Mouse (Mus musculus) CH12F3 (cell line): ENCODE measurements around the gene Gm10945.

Source experiments
- in situ Hi-C: fragments of 300-500 bp; cut with MboI; formaldehyde crosslinking; loops from 2 replicates; pipeline ENCODE4 v1.14.3; 2020; ENCODE audit warnings: low sequenced_read_pairs

Gene Gm10945

DNA sequence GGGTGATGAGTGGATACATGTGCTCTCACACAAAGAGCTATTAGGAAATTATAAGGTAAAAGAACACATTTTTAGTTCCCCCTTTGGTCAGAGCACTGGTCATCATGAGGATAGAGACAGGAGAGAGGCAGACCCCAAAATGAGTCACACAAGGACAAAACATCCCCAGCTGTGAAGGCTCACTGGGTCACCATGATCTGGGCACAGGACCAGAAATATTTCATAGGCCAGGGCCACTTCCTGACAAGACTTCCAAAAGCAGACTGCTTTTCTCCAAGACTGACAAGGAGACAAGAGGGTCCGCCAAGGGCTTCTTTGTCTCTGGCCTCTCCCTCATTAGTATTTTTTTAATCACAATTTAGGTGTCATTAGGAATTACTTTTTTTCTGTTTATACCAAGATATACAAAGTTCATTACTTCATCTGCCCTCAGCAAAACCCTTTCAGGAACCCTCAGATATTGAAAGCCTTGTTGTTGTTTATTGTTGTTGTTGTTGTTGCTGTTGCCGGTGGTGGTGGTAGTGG, at the start of gene Gm10945:
Gm10945 (minus strand) TSS at position 475 of the 525 bp plus-strand sequence.
- in situ Hi-C loops = no loop called here

DNA sequence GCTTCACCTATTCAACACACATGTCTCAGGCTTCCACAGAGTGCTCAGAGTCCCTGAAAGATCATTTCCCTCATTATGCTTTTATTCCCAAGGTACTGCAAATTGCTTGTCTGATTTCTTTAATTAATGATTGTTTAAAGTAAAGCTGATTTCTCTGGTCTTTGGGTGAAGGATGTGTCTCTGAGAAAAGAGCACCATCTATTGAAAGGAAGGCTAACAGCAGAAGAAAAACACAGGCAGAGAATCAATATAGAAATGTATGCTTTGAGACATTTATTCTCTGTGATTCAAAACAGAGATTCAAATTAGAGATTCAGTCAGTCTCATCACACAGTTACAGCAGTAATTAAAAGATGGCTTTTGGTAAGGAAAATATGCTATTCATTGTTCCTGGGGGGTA, 28.7 kb upstream of the Gm10945 start:
- in situ Hi-C loops = no loop called here

DNA sequence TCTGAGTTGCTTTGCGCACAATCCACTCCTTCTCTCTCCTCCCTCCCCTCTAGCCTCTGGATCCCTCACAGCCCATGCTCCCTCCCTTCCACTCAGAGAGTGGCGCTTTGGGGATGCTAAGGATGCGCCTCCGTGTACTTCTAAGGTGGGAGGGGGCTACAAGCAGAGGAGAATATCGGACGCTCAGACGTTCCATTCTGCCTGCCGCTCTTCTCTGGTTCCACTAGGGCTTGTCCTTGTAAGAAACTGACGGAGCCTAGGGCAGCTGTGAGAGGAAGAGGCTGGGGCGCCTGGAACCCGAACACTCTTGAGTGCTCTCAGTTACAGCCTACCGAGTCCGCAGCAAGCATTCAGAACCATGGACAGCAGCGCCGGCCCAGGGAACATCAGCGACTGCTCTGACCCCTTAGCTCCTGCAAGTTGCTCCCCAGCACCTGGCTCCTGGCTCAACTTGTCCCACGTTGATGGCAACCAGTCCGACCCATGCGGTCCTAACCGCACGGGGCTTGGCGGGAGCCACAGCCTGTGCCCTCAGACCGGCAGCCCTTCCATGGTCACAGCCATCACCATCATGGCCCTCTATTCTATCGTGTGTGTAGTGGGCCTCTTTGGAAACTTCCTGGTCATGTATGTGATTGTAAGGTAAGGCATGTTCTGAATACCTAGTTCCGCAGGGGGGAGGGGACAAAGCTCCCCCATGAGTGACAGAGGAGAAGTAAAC, 27.1 kb upstream of the Gm10945 start:
- in situ Hi-C loops = no loop called here

DNA sequence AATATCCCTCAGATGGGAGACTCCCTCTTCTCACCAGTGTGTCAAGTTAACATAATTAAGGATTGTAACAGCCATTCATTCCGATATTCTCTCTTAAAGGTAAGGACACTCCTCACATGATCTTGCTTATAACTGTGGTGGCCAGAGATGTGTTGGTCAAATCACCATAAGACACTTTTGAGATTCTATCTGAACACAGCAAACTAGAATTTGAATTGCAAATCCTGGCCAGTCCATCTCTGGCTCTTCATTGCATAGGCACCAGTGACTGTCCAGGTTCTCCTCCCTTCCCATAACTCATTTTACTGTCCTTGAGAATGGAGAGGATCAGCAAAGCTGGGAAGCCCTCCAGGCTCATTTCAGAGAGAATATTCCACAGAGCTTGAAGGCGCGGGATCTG, 3.4 kb downstream of the Gm10945 start, which contains the start of gene Oprm1:
Oprm1 (plus strand) TSS at position 301 of the 400 bp plus-strand sequence.
- in situ Hi-C loops = no loop called here

DNA sequence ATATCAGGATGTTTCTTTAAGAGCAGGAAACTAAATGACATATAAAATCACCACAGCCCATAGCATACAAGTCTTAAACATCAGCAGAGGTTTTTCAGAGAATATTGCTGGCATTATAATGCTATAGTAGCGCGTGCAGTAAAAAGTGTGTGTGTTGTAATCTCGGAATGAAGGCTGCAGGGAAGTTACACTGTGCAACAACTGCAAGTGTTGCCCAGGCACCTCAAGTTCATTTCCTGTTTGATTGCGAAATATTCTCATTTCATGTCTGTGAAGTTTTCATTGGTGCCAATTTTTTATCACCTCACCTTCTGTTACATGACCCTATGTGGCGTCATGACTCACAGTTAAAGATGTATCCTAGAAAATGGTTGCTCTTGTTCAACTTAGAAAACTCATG, 8.2 kb downstream of the Gm10945 start:
- in situ Hi-C loops = no loop called here

DNA sequence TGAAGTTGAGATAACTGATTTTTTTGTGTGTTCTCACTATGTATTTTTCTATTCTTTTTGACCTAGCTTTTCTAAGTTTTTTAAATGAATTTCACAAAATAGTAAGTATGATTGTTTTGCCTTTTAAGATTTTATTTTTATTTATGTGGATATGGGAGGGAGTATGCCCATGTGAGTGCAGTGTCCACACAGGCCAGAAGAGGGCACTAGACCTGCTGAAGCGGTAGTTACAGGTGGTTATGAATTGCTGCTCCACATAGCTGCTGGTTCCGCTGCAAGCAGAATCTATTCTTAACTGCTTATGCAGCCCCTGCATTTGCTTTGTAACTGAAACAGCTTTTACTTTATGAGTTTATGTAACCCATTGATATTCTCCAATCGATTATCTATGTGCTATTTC, 33.1 kb downstream of the Gm10945 start:
- in situ Hi-C loops = no loop called here

DNA sequence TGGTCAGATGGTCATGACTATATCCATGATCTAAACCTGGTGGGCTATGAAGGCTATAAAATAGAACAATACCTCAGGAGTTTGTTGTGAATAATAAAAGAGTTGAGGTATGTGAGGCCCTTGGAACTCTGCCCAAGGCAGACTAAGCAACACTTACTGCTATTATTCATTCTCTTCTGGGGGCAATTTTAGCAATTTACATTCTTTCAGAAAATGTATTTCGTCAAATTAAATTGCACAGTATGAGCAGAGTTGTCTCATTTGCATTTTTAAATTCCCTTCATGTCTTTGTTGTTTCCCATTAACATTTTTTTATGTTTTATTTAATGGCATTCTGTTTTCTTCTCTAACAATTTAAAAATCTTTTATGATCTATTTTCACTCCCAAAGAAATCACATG, 37.8 kb downstream of the Gm10945 start:
- in situ Hi-C loops = no loop called here

DNA sequence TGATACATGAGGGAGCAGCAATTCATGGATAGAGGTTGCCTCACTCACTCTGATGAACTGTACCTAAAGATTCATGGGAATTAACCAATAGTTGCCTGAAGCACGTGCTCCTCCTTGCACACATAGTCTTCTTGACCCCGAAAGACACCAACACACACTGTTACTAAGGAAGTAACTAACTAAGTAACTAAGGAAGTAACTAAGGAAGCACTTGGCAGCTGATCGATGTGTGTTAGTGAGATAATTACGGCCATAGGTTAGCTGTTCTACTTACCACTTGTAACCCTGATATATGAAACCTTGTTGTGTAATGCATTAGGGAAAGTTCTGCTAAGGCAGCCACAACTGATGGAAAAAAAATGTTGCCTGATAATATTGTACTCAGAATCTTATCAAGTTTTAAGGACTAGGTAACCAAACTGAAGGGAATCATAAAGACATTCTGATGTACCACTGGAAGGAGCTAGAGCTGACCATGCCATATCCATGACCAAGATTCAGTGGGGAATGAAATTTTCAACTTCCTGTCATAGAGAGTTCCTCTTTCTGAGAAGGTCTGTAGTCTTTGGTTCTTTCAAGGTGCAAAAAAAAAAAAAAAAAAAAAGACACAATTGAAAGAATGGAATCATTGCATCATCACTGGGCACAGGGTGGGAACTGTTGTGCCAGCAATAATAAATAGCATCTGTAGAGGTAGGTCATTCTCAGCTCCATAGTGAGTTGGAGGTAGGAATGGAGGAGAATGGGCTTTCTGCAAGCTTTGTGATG, 44.2 kb downstream of the Gm10945 start:
- in situ Hi-C loops = no loop called here

DNA sequence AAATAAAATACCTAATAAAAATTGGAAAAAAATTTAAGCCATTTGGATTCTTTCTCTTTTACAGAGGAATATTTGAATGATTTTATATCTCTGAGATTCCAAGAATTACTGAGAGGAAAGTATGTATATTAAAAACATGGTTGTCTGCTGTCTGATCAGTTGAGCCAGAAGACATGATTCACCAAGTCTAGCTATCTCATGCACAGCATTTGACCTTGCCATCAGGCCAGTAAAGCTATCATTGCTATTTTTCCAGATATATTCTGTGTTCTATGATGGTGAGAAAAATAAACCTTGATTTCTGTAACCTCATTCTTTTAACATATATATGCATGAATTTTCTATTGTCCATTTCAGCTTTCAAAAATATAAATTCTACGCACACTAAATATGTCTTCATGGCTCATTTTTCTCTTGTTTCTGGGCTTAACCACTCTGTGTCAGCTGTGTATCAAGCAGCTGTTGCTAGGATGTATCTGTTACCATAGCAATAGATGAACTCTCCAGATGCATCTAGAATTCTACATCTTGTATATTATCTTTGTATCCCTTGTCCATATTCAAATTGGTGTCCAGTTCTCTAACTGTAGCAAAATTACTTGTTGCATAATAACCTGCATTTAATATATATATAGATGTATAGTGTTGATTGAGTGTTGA, 56.2 kb downstream of the Gm10945 start:
- in situ Hi-C loops = no loop called here

DNA sequence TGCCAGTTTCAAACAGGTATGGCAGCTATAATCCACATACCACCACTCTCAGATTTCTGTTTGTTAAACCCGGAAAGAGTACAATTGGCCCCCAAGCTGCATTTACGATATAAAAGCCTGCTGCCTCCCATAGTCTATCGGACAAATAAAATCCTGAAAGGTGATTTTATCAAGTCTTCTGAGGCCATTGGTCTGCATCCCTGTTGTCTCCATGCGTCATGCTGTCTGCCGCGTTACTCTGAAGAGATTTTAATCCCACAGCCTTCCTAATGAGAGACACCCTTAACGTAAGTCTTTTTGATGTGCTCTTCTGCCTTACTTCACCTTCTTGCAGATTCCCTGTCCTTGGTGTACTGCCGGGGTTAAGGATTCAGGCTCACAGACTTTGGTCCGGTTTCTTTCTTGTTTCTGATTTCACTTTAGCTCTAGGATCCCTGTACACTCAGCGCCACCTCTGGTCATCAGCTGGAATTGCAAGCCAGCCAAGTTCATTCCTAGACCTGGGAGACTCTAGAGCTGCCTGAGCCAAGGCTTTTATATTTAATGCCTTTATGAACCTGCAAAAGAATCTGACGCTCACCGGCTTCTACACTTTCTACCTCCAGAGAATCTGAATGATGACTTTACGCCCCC, 67.2 kb downstream of the Gm10945 start:
- in situ Hi-C loops = no loop called here
